Mouse (Mus musculus) stomach, postnatal 0 days (tissue): ENCODE data around the gene Paxx. TPM values are rescaled to one million over a fixed set of nuclear protein-coding genes. Genes with fewer than 3 reads are reported as not detected.

Experiments used
- ATAC-seq: fragments of 200-750 bp; cut with Nextera tagmentation; 2 replicates; pipeline ENCODE4 v1.8.0; 2017; ENCODE audit not compliant: low FRiP score, low TSS enrichment
- DNase-seq: peaks from one replicate; pipeline ENCODE4 v3.0.0-alpha.2; 2016; ENCODE audit warnings: low spot score
- H3K27ac ChIP-seq: fragments of 300-500 bp; sonication (generic); replicated peaks from 2 replicates; pipeline ENCODE4 v1.5.1; 2014; ENCODE audit warnings: mild to moderate bottlenecking, control low read depth
- H3K27me3 ChIP-seq: fragments of 300-500 bp; sonication (generic); 2 replicates; pipeline ENCODE4 v1.6.1; 2014; ENCODE audit warnings: low read length; ENCODE audit not compliant: control insufficient read depth, insufficient read depth
- H3K36me3 ChIP-seq: fragments of 300-500 bp; sonication (generic); 2 replicates; pipeline ENCODE4 v1.6.1; 2014; ENCODE audit warnings: low read length, mixed read lengths; ENCODE audit not compliant: control insufficient read depth, insufficient read depth
- H3K4me1 ChIP-seq: fragments of 300-500 bp; sonication (generic); replicated peaks from 2 replicates; pipeline ENCODE4 v1.6.1; 2014; ENCODE audit warnings: antibody characterized with exemption; ENCODE audit not compliant: control insufficient read depth, insufficient read depth
- H3K4me2 ChIP-seq: fragments of 300-500 bp; sonication (generic); replicated peaks from 2 replicates; pipeline ENCODE4 v1.6.1; 2014; ENCODE audit warnings: low read depth, mild to moderate bottlenecking, control low read depth, moderate library complexity
- H3K4me3 ChIP-seq: fragments of 300-500 bp; sonication (generic); 2 replicates; pipeline ENCODE4 v1.5.1; 2014; ENCODE audit warnings: low read depth, low read length, control low read depth
- H3K9ac ChIP-seq: fragments of 300-500 bp; sonication (generic); 2 replicates; pipeline ENCODE4 v1.6.1; 2014; ENCODE audit warnings: mild to moderate bottlenecking, low read length, control low read depth, mixed read lengths
- H3K9me3 ChIP-seq: fragments of 300-500 bp; sonication (generic); 2 replicates; pipeline ENCODE4 v1.6.1; 2016; ENCODE audit warnings: low read length; ENCODE audit not compliant: control insufficient read depth
- CTCF ChIP-seq: IDR thresholded peaks from 2 replicates; pipeline ENCODE4 v1.5.1; 2016; ENCODE audit warnings: antibody characterized with exemption, low read depth, mild to moderate bottlenecking, moderate library complexity
- EP300 ChIP-seq: optimal IDR thresholded peaks from 2 replicates; pipeline ENCODE3; 2016; ENCODE audit warnings: antibody characterized with exemption
- WGBS: fragments of 180-500 bp; shearing (Covaris S2); extraction: QIAGEN DNeasy Blood & Tissue Kit; methylation state at CpG from one replicate; pipeline ENCODE4 v1.1.7; 2014; 5-methylcytosine and 5-hydroxymethylcytosine counted together
- polyA plus RNA-seq: library from polyadenylated mRNA; unstranded; fragments of >200 nt; fragmentation: Nextera tagmentation; extraction: Ambion mirVana; gene quantifications from 2 replicates; pipeline ENCODE4 v1.2.1, GENCODE M21; 2015

The Paxx gene
- polyA plus RNA-seq, 1 experiment from 2014 or later, result 51.7 TPM

DNA sequence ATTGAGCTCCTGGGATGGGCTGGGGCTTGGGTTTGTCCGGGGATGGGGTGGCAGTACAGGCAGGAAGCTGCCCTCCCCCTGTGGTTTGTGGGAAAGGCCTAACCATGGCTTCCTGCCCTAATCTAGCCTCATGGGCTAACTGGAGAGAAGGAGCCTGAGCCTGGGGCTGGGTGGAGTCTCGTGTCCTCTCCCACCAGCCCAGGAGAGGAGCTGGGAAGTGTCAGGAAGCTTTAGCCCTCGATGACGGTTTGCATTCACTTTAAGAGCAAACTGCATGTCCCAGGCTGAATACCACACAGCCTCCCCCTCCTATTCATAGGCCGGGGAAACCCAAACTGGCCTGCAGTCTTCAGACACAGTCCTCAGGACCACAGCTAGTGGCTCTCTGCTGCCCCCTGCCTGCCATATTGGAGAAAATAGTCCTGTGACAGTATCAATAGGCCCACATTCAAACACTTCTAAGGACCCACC lies 34.1 kb downstream of the Paxx start:
- H3K36me3 ChIP-seq, result no peaks in the 10 kb centered on the region
- WGBS, result 38% methylated on average over 5 of the region's 5 CpGs
- no peaks in the 10 kb centered on the region for H3K27me3 ChIP-seq
- no peak overlapping the region for H3K27ac ChIP-seq
- no peak overlapping the region for H3K4me2 ChIP-seq
- TF ChIP-seq CTCF (peak; percentile 95), EP300 (no peak)
- no peak overlapping the region for H3K9ac ChIP-seq
- no peaks in the 10 kb centered on the region for H3K4me1 ChIP-seq
- H3K4me3 ChIP-seq, result no peak overlapping the region
- ATAC-seq, result 0 out of 2 replicates have a peak, but pooled peaks have one; percentile 18
- DNase-seq, result peak; percentile 81
- no peaks in the 10 kb centered on the region for H3K9me3 ChIP-seq

DNA sequence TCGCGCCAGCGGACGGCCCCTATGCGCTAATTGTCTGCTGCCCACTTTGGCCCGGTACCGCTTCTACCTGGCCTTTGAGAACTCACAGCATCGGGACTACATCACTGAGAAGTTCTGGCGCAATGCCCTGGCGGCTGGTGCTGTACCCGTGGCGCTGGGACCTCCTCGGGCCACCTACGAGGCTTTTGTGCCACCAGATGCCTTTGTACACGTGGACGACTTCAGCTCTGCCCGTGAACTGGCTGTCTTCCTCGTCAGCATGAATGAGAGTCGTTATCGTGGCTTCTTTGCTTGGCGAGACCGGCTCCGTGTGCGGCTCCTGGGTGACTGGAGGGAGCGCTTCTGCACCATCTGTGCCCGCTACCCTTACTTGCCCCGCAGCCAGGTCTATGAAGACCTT lies 35.4 kb downstream of the Paxx start:
- Histone ChIP-seq H3K9me3 (no peaks in the 10 kb centered on the region), H3K27me3 (no peaks in the 10 kb centered on the region), H3K9ac (no peak overlapping the region), H3K36me3 (no peaks in the 10 kb centered on the region), H3K27ac (no peak overlapping the region), H3K4me1 (no peaks in the 10 kb centered on the region), H3K4me2 (no peak overlapping the region), H3K4me3 (no peak overlapping the region)
- ATAC-seq, result no peak
- no peak for DNase-seq
- 53% methylated on average over 27 of the region's 27 CpGs for WGBS
- TF ChIP-seq EP300 (no peak), CTCF (no peak)

DNA sequence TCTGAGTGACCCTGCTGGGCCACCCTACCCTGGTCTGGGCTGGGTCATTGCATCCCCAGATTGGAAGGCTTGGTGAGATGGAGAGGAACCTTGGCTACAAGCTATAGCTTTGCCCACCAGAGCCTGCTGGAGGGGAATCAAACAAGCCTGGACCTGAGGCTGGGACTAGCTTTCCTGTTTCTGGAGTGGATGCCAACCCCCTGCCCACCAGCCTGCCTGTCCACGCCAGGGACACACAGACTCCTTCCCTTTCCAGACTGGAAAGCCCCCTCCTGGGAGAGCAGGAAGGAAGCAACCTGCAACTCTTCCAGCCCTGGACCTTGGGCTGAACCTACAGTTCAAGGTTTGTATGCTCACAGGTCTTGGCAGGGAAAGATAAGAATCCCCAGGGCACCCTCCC lies 37.3 kb downstream of the Paxx start:
- DNase-seq (no peak), ATAC-seq (no peak)
- Histone ChIP-seq H3K4me2 (no peak overlapping the region), H3K27ac (no peak overlapping the region), H3K4me1 (no peaks in the 10 kb centered on the region), H3K9ac (no peak overlapping the region), H3K9me3 (no peaks in the 10 kb centered on the region), H3K36me3 (no peaks in the 10 kb centered on the region), H3K4me3 (no peak overlapping the region), H3K27me3 (no peaks in the 10 kb centered on the region)
- no peak for TF ChIP-seq EP300
- no peak for TF ChIP-seq CTCF
- 53% methylated on average over 1 of the region's 1 CpGs for WGBS

GRCm38 (mm10) chr2:25422587-25423410 lies 38.1 kb downstream of the Paxx start, which contains the start of gene Fut7:
Fut7 (plus strand) TSS chr2:25423267.
- 52% methylated on average over 17 of the region's 17 CpGs for WGBS
- Histone ChIP-seq H3K27me3 (no peaks in the 10 kb centered on the region), H3K9me3 (no peaks in the 10 kb centered on the region), H3K9ac (no peak within 1 kb of the TSS), H3K4me3 (no peak within 1 kb of the TSS), H3K27ac (no peak within 1 kb of the TSS), H3K4me1 (no peaks in the 10 kb centered on the region), H3K36me3 (no peaks in the 10 kb centered on the region), H3K4me2 (no peak within 1 kb of the TSS)
- no peak for TF ChIP-seq EP300
- no peak for TF ChIP-seq CTCF
- DNase-seq, result no peak
- no peak for ATAC-seq

DNA sequence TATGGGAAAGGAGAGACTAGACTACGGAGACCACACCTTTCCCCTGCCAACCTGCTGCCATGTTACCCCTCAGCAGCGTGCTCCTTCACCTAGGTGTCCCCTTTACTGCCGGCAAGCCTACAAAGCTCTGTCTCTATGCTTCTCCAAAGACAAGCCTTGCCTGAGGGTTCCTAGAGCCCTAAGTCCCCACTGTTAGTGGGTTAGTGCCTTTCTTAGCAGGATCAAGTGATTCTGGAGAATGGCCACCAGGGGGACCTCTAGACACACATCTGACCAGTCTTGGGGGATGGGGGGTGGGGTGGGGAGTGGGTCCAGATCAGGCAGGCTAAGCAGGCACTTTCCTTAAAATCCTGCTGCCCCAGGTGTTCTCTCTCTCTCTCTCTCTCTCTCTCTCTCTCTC lies 39.0 kb downstream of the Paxx start:
- no peak overlapping the region for H3K27ac ChIP-seq
- TF ChIP-seq CTCF (peak; percentile 77), EP300 (no peak)
- ATAC-seq (0 out of 2 replicates have a peak, but pooled peaks have one; percentile 21), DNase-seq (peak; percentile 50)
- H3K9ac ChIP-seq, result no peak overlapping the region
- H3K4me2 ChIP-seq, result no peak overlapping the region
- H3K27me3 ChIP-seq, result no peaks in the 10 kb centered on the region
- no peaks in the 10 kb centered on the region for H3K9me3 ChIP-seq
- WGBS, result 27% methylated on average over 3 of the region's 3 CpGs
- no peaks in the 10 kb centered on the region for H3K36me3 ChIP-seq
- H3K4me1 ChIP-seq, result no peaks in the 10 kb centered on the region
- H3K4me3 ChIP-seq, result no peak overlapping the region

- H3K27ac ChIP-seq, result no peak overlapping the region
- H3K27me3 ChIP-seq, result no peaks in the 10 kb centered on the region
- no peaks in the 10 kb centered on the region for H3K9me3 ChIP-seq
- H3K36me3 ChIP-seq, result no peaks in the 10 kb centered on the region
- ATAC-seq, result no peak
- no peak overlapping the region for H3K9ac ChIP-seq
- H3K4me3 ChIP-seq, result no peak overlapping the region
- WGBS, result 17% methylated on average over 3 of the region's 3 CpGs
- TF ChIP-seq CTCF (no peak), EP300 (no peak)
- no peak overlapping the region for H3K4me2 ChIP-seq
- no peaks in the 10 kb centered on the region for H3K4me1 ChIP-seq
- no peak for DNase-seq
Measured at GRCm38 (mm10) chr2:25417426-25417825, 43.5 kb downstream of the Paxx start.
